Mouse (Mus musculus): ENCODE measurements at regions not wholly inside any gene's neighbourhood (a gene's known extent, or its start where the extent isn't known, plus 50 kb on each side); places are given as distances from the start of the nearest gene placed in this dataset.

DNA sequence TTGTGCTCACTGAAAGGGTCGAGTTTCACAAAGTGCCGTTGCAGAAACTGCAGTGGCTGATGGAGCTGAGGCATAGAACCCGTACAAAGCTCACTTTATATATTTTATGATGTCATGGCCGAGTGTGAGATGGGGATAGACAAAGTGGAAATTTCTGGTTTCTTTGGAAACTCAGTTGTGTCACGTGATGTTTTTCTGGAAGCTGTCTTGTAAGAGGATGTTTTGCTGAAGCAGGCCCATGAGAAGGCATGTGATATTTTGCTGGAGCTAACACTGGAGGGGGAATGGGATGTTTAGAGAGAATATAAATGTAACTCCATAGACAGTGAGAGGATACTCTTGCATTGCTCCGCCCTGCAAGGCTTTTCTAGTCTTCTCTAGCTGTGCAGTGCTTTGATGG is 311.7 kb downstream of the Tmem132b start:
- no peak for DNase-seq

DNA sequence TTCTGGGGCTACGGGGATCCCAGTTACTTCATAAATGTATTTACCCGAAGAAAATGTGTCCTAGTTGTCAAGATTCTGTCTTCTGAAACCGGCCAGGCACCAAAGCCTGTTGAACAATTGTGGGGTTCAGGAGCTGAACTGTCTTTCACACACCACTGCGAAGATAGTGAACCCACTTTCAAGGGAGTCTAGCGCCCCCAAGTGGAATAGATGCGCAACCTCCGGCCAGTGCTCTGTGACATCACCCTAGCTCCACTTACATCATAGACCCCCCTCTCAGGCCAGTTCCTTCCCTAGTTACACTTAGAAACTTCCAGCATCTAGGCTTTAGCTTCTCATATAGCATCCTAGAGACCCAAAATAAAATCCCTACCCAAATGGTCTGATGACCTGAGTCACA is 318.1 kb downstream of the Tmem132b start:
- DNase-seq: no peak

DNA sequence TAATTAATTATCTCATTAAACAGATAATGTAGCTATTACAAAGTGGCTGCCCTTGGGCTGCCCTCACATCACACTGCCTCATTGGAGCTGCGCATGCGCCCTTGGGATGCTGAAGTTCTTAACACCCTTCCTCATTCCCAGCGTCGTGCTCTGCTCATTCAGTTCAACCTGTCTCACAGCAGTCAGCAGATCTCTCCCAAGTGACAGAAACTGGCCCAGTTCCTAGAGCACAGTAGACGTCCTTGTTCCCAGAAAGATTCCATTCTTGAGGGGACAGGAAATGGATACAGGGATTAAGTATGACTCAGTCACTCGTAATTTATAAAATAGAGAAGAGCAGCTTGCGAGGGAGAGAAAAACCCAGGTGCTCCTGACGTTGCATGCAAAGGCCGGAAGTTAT is 344.7 kb downstream of the Tmem132b start:
- DNase-seq: no peak

DNA sequence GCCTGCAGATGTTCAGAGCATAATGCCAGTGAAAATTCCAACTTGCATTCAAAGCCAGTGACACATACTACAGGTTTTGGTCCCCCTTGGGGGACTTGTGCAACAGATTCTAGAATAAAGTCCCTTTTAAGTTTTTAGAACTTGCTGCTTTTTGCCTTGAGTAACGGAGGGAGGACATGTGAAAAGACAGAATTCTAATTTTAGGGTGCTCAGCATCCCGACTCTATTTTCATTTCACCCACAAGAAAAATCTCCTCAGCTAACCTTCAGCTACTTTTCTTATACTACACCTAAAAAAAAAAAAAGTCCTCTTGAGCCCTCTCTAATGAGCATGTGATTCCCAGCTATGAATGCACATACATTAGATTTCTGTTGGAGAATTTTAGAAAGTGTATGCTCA is 357.3 kb downstream of the Tmem132b start:
- no peak for DNase-seq

DNA sequence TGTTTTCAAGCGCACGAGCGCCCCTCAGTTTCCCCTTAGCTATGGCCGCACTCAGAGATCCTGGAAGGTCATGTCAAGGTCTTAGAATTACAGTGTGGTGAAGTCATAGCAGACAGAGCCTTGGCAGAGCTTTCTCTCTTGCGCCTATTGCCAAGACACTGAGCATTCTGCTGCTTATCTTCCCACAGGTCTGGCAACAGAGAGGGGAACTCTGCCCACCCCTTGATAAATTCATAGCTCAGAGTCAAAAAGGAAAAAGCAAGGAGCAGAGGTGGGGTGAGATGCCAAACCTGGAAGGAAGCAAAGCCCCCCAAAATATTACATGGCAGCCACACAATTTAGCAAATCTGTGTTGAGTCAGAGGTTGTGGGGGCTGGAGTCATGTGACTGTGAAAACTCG is 362.3 kb downstream of the Tmem132b start:
- no peak for DNase-seq

DNA sequence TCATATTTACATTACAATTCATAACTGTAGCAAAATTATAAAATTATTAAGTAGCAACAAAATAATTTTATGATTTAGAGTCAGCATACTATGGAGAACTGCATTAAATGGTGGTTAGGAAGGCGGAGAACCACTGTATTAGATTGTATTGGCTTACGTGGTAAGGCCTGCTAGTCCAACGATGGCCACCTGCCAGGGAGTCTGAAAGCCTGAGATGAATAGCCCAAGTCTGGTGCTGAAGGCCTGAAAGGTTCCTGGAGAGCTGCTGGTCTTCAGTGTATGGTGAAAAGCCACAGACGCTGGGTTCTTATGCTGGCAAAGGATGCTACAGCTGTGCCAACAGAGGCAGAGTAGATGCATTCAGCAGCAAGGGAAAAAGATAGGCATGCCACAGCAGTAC is 370.5 kb downstream of the Tmem132b start:
- no peak for DNase-seq

DNA sequence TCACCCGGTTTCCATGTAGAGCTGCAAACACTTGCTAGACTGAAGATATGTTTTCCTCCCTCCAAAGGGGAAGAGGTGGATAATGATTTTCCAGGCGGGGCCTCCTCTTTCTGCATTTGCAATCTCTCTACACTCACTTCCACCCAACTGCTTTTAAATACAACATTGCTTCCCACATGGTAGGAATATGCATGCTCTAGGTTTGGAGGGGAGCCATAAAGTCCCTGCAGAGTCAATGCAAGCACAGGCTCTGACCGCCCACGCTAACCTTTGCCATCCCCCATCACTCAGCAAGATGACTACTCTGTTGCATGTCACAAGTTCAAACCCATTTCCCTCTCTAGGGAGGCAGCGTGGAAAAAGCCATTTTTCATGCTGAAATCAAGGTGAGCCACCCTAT is 372.9 kb downstream of the Tmem132b start:
- DNase-seq: no peak

DNA sequence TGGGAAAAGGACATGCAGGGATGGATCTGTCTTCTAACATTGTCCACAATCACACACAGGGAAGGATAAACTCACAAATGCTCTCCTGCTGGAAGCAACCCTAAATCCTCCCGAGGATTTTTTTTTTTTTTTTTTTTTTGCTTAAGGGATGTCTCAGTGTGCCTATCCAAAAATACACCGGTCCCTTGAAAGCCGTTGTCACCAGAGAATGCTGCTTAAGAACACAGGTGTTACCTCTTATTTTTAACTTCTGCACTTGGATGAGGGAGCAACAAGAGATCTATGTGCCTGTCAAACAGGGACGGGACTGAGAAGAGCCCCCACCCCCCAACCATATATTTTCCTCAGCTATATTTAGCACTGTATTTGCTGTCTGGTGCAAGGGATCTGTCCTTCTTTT is 375.8 kb downstream of the Tmem132b start:
- no peak for DNase-seq

DNA sequence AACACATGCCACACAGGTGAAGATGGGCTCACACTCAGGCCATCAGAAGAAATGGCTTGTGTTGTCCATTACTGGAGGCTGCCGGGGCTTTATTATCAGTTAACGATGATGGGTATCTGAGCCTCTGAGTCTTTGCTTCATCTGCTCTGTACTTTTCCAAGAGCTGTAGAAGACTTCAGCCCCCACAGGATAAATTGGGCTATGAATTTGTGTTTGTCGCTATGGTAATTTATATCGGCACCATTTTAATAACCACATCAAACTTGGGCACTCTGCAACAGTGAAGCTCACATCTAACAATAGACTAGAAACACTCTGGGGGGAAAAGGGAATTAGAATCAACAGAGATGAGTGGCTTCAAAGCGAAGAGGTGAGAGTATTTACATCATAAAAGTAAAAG is 376.3 kb downstream of the Tmem132b start:
- no peak for DNase-seq

DNA sequence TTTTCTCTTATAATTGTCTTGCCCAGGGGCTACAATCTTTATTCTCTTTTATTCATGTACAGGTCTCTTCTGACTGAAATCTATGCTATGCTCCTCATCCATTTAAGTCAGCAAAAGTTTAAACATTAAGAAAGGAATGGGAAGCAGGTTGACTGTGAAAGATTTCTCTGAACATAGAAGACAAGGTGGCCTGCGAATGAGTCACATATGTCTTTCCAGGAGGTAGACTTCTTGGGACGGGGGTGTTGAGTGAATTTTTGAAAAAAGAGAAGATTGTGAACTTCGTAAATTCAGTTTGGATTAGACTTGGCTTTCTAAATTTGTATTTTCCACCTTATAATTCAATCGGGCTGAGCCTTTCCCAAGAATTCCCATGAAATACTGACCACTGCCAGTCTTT is 384.3 kb downstream of the Tmem132b start:
- no peak for DNase-seq

DNA sequence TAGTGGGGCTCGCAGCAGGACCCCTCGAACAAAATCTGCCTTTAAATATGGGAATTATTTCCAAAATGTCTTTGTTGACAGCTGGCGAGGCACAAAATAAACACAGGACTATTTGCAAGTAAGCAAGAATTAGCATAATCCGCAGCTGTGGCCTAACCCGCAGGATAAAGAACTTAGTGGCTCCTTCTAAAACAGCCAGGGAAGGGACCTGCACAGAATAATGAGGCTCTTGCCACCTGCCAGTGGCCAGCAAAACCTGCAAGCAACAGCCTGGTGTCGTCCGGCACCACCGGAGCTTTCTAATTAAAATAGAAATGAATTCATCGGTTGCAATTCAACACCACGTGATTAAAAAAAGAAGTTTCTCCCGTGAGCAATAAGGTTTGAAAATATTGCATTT is 389.4 kb downstream of the Tmem132b start:
- no peak for DNase-seq

DNA sequence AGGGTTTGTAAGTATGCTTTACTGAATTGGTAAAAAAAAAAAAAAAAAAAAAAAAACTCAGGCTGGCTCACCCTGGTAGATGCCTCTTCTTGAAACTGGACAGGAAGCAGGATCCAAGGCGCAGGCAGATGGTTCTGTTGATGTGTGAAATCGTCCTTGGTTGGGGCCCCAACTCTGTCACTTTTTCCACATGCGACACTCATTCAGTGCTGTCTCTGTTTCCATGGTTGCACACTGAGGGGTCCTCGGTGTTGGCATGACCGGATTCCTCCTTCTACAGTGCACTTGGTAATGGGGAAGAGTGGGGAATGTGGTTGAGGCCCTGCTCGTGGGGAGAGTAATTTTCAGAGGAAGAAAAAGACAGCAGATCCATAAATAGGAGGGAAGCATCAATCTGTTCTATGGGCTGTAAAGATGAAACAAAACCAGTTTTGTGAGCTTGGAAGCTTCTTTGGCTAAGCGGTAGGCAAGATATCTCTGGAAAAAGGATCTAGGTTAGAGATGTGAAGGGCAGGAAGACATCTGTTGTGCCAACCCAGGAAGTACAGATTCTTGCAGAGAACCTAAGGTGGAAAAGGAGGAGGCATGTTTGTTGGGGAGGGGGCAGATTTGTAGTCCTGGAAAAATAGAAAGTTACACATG is 394.4 kb downstream of the Tmem132b start:
- DNase-seq: no peak

DNA sequence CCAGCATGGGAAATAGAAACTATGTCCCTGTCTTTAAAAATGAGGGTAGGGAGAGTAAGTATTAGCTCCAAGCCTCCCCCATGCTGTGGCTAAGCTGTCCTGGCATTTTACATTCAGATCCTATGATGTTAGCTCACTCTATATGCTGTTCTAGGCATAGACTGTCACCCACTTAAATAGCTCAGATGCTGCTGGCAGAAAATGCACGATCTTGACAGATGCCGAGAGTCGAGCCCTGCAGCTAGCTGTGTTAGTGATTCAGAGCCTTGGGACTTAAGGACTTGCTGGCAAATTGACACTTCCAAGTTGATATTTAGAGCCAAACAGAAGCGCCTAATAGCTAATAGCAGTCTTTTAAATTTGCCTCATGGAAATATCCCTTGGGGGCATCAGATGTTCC is 399.9 kb downstream of the Tmem132b start:
- no peak for DNase-seq

DNA sequence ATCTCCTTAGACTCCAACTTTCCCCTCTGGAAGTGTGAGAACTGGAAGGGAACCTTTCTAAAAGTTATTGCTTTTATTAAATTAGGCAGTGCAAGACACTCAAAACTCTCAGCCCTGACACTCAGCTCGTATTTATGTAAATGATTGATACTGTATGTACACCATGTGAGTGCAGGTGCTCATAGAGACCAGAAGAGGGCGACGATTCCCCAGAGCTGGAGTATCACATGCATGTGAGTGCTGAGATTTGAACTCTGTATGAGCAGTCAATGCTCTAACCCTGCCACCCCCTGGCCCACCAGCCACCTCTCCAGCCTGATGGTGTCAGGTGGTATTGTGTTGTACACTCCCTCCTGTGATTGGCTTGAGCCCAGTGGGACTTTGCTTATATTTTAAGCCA is 407.8 kb downstream of the Tmem132b start:
- no peak for DNase-seq

DNA sequence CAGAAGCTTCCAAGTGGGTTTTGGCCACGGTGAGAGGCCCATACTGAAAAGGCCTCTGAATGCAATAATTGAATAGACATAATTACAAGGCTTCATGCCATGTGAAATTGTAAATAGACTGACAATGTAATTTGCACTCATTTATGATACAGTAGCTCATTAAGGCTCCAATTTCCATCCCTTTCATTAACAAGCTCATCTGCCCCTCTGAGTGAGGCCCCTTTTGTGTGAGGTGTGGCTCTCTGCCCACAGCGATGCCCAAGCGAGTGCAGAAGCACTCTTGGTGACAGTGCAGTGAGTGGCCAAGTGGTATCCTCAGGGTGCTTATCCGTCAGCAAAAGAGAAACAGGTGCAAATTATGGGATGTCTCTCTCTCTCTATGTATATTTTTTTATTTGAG is 415.2 kb downstream of the Tmem132b start:
- no peak for DNase-seq

DNA sequence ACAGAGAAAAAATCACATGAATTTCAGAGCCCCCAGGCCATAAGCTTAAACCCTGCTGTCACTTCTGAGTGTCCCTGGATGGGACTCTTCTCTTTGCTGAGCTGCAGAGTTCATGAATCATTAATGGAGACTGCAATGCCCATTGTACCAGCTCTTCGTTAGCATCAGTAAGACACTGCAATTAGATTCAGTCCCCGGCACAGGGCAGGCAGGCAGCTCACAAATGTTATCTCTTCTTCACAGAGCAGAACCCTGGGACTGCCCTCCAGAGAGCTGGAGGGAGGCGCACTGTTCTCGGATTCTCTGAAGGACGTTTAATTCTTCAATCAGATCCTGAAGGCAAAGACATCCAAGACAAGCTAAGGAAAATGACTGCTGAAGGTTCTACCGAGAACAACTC is 420.1 kb downstream of the Tmem132b start:
- DNase-seq: no peak

DNA sequence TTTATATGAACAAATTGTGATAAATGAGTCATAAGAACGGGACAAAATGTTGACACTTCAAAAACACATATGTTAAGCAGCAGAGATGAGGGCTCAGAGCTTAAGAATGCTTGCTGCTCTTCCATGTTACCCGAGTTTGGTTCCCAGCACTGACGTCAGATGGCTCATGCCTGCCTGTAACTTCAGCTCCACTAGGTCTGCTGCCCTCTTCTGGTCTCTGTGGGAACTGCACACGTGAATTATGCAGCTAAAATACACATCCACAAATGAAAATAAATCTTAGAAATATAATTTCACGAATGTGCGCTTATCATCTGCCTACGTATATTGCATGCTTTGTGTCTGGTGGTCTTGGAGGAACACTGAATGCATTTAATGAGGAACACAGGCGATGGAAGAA is 432.5 kb downstream of the Tmem132b start:
- peak; percentile 33 to 38 for DNase-seq

DNA sequence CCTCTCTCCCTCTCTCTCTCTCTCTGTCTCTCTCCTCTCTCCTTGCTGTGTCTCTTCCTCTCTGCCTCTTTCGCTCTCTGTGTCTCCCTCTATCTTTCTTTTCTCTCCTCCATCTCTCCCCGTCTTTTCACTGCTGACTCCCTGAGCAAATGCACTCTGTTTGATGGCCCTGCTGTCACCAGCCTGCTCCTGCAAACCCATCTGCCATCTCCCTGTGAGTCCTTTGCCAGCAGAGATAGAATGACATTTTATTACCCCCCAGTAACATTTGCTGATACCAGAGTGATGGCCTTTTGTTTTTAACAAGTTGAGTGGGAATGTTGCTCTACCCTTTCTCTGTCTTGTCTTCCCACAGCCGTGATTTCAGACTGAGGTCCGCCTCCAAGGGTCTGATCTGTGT is 436.6 kb downstream of the Tmem132b start:
- no peak for DNase-seq

DNA sequence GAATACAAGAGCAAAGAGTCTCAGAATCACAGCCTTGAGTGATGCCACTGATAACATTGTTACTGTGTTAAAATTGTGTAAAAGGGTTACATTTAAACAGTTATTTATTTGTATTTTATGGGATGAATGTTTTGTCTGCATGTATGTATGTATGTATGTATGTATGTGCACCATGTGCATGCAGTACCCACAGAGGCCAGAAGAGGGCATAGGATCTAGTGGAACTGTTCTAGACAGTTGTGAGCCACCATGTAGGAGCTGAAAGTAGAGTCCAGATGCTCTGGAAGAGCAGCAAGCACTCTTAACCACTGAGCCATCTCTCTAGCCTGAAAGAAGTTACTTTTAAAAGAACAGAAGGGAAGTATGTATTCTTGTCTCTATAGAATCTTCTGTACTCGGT is 442.5 kb downstream of the Tmem132b start:
- DNase-seq: no peak

DNA sequence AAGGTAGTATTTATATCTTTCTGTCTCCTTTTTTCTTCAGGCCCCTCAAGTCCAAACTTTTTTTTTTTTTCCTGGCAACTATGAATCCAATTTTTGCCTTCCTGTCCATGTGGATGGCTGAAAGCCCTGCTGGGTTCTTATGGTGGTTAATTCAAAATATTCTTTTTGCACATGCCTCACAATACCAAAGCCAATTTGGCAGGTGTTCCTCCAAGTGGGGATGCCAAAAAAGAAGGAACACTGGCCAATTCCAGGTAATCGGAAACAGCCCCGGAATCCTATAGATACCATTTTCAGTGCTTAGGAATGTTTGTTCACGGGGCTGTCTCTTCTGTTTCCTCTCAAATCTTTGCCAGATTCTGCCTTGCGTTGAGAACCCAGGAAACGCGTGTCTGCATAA is 448.2 kb downstream of the Tmem132b start:
- no peak for DNase-seq

DNA sequence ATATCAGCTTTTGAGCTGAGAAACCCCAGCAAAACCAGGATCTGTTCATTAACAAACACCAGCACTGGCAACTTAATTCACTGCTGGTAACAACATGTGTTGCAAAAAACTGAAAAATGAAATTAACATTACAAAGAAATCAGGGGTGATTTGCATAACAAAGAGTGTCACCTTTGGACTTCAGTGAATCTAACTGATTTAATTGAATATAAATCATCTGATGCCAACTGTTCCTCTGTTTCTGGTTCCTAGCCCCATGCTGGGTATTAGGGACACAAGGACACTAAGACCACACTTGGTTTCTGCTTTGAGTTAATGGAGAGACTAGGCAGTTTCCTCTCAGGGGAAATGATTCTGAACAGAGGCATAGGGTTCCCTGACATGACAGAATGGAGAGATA is 453.8 kb downstream of the Tmem132b start:
- no peak for DNase-seq

DNA sequence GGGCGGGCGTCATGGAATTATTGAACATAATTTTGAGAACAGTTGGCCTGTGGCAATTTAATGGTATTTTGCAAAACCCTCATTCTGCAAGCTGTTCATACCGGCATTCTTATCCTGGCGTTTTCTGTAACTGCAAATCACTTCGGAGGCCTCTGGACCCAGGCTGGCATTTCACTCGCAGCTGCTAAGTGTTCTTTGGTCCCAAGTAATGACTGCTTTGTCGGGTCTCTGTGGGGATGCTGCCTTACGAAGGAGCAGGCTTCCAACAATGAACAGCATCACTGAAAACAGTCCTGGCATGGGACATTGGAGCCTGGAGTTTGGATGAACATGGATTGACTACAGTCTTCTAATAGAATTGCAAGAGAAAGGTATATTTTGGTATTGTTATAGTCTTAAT is 465.6 kb downstream of the Tmem132b start:
- DNase-seq: no peak

DNA sequence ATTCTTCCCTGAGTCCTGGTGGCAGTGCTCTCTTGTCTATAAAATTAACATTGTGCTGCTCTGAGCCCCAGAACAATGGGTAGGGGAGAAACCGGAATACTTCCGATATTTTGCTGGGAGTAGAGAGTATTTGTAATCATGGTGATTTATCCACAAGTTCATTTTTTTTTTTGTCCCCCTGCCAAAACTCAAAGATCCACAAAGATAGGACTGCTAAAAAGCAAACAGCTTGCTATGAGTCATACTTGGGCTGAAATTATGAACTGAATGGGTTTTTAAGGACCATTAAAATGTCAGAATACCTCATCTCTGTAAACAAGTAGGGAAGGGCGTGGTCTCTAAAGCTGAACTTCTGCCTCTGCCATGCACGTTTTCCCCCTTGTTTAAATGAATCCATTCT is 476.3 kb downstream of the Tmem132b start:
- DNase-seq: no peak

DNA sequence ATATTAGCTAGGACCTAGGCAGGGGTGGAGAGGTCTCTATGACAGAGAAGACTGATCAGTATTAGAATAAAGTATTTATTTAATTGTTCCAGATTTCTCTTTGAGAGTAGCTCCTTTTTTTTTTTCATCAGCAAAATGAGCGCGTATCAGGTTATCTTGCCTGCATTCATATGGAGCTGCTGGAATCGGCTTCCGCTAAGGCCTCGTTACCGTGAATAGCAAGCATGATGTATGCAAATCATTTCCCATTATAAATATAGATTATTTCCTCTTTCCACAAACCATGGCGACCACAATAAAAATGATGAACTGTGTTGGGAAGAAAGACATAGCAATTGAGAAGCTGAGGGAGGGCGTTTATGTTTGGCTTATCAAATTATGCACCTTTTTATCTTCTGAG is 476.7 kb downstream of the Tmem132b start:
- DNase-seq: no peak

DNA sequence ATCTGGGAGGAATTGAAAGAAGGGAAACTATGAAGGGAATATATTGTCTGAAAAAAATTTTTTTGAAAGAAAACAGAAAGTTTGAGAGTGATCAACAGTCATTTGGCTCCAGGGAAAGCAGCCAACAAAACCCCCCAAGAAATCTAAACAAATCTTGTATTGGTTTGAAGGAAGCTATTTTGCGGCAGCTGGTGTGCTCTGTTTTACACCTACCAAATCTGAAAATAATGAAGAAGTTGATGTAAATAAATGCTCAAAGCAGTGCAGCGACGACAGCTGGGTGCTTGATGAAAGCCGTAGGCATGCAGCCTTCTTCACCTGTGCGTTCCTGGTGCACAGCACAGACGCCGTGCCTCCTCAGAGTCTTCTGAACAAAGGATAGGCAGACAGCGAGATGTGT is 488.2 kb downstream of the Tmem132b start:
- DNase-seq: no peak

DNA sequence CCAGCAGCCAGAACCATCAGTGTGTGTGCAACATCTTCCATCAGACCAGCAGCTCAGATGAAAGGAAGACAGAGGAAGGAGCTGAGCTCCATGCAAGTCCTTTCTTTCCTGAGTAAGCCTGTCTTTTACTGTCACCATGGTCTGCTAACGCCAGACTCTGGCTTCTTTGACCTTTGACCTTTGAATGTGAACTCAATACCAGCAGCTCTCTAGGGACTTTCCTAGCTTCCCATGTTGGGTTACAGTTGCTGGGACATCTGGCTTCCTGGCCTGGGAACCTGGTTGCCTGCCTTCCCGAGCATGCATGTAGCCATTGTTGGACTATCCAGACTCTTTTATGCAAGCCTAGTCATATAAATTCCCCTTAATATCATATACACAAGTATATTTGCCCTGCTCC is 492.3 kb downstream of the Tmem132b start:
- DNase-seq: no peak
